Mouse (Mus musculus): ENCODE measurements around the gene Ift140.

- no peak for TF ChIP-seq CTCF (IDR thresholded peaks at IDR 0.05 in 2 of 3, conservative IDR thresholded peaks at IDR 0.05 in 1 of 3; ENCODE audit: control insufficient read depth in 1 of 3, insufficient read depth in 1 of 3, low read depth in 2 of 3, low read length in 3 of 3, poor library complexity in 1 of 3, severe bottlenecking in 1 of 3)
- no peak for TF ChIP-seq SIN3A (IDR thresholded peaks at IDR 0.05; ENCODE audit: low read length)
- no peak for TF ChIP-seq EP300 (IDR thresholded peaks at IDR 0.05; ENCODE audit: low read depth in 1 of 2, low read length in 2 of 2)
- no peak for TF ChIP-seq KAT2A (conservative IDR thresholded peaks at IDR 0.05; ENCODE audit: low read depth, low read length)
- TF ChIP-seq GATA1 (IDR thresholded peaks at IDR 0.05; ENCODE audit: low read depth, low read length): no peak
- no peak for TF ChIP-seq ZKSCAN1 (IDR thresholded peaks at IDR 0.05; ENCODE audit: low read depth, low read length)
- no peak for TF ChIP-seq POLR2AphosphoS2 (IDR thresholded peaks at IDR 0.05; ENCODE audit: low read length)
- TF ChIP-seq MAZ (IDR thresholded peaks at IDR 0.05; ENCODE audit: low read depth, low read length): no peak
- no peak for TF ChIP-seq POLR2A (IDR thresholded peaks at IDR 0.05; ENCODE audit: control insufficient read depth in 1 of 2, insufficient read depth in 1 of 2, low read depth in 1 of 2, low read length in 2 of 2, poor library complexity in 1 of 2)
These were observed 70.8 kb downstream of the Ift140 start for GRCm38 (mm10) chr17:25086724-25087123.

Data from MEL (cell line).